20 mouse cellular contexts compared by ENCODE assay signal in genomic region chr3:132343625-132344024, GRCm38 (mm10).
A peak's percentile ranks its signal among the peaks of the same experiment; 100 is the strongest.
DNase-seq lines count a peak whose midpoint lies in the region; ATAC-seq and TF ChIP-seq lines count a peak whose summit lies in the region.
"Had no signal": no experiment of that assay in that cellular context is flagged by ENCODE, and none has a peak within 500 bp of the region (broad histone marks: within the 10 kb centered on the region; RNA-seq: fewer than 3 reads in every experiment).

No protein-coding gene starts in this region.

- no peaks in the 10 kb centered on the region for H3K27me3 ChIP-seq in heart, embryonic 13.5 days (replicated peaks)
- H3K27me3 ChIP-seq in embryonic facial prominence, embryonic 14.5 days (replicated peaks; ENCODE audit: control insufficient read depth, insufficient read depth, low read length) = no peaks in the 10 kb centered on the region
- H3K27me3 ChIP-seq in limb, embryonic 14.5 days (ENCODE audit: control insufficient read depth, insufficient read depth, low read length) = no peaks in the 10 kb centered on the region
- H3K27me3 ChIP-seq: CH12.LX; embryonic facial prominence, embryonic 12.5 days; forebrain, embryonic 15.5 days; hindbrain, embryonic 15.5 days had no signal

- H3K4me3 ChIP-seq in heart, embryonic 13.5 days = no peak overlapping the region
- no peak overlapping the region for H3K4me3 ChIP-seq in embryonic facial prominence, embryonic 14.5 days (ENCODE audit: low read depth, low read length)
- no peak overlapping the region for H3K4me3 ChIP-seq in limb, embryonic 14.5 days (replicated peaks; ENCODE audit: low read length)
- H3K4me3 ChIP-seq: embryonic facial prominence, embryonic 12.5 days; forebrain, embryonic 15.5 days; hindbrain, embryonic 10.5 days; hindbrain, embryonic 15.5 days had no signal

- no peaks in the 10 kb centered on the region for H3K9me3 ChIP-seq in heart, embryonic 13.5 days
- no peaks in the 10 kb centered on the region for H3K9me3 ChIP-seq in embryonic facial prominence, embryonic 14.5 days (ENCODE audit: control insufficient read depth, low read length)
- no peaks in the 10 kb centered on the region for H3K9me3 ChIP-seq in limb, embryonic 14.5 days (ENCODE audit: control insufficient read depth, low read length)
- H3K9me3 ChIP-seq: embryonic facial prominence, embryonic 12.5 days; forebrain, embryonic 15.5 days; hindbrain, embryonic 10.5 days; hindbrain, embryonic 15.5 days had no signal

- H3K4me2 ChIP-seq in heart, embryonic 13.5 days = no peak overlapping the region
- H3K4me2 ChIP-seq in embryonic facial prominence, embryonic 14.5 days (ENCODE audit: low read depth, low read length) = no peak overlapping the region
- no peak overlapping the region for H3K4me2 ChIP-seq in limb, embryonic 14.5 days (replicated peaks; ENCODE audit: low read depth, low read length, severe bottlenecking)
- H3K4me2 ChIP-seq: embryonic facial prominence, embryonic 12.5 days; forebrain, embryonic 15.5 days; heart, embryonic 11.5 days; hindbrain, embryonic 15.5 days had no signal

- no peak for ATAC-seq in heart, embryonic 13.5 days (ENCODE audit: extremely low read depth, insufficient number of reproducible peaks, low FRiP score, low TSS enrichment)
- no peak for ATAC-seq in embryonic facial prominence, embryonic 14.5 days (ENCODE audit: low read depth)
- ATAC-seq in limb, embryonic 14.5 days (ENCODE audit: low FRiP score, low read depth) = peak; percentile 70
- ATAC-seq: forebrain, embryonic 15.5 days had no signal

- H3K4me1 ChIP-seq in heart, embryonic 13.5 days = peaks cover 3% of the 10 kb centered on the region; the same call in 1 of the 2 replicates
- H3K4me1 ChIP-seq in embryonic facial prominence, embryonic 14.5 days (ENCODE audit: control insufficient read depth, insufficient read depth, low read length) = peaks cover 8% of the 10 kb centered on the region; the same call in 1 of the 2 replicates
- peaks cover 14% of the 10 kb centered on the region; the same call in 1 of the 2 replicates for H3K4me1 ChIP-seq in limb, embryonic 14.5 days (ENCODE audit: control insufficient read depth, insufficient read depth, low read length)
- H3K4me1 ChIP-seq: embryonic facial prominence, embryonic 12.5 days; forebrain, embryonic 15.5 days; hindbrain, embryonic 10.5 days; hindbrain, embryonic 15.5 days had no signal

- TF ChIP-seq POLR2A in limb, embryonic 14.5 days (IDR thresholded peaks at IDR 0.05; ENCODE audit: borderline replicate concordance, extremely low read depth, insufficient read depth, insufficient read length) = no peak

- 0 out of 2 replicates have a peak overlapping the region, but pooled peaks have one; percentile 17 for H3K27ac ChIP-seq in heart, embryonic 13.5 days (replicated peaks)
- peak overlapping the region; percentile 48; the same call in 1 of the 2 replicates for H3K27ac ChIP-seq in embryonic facial prominence, embryonic 14.5 days (replicated peaks; ENCODE audit: low read depth, low read length)
- peak overlapping the region; percentile 14; the same call in 1 of the 2 replicates for H3K27ac ChIP-seq in limb, embryonic 14.5 days (replicated peaks; ENCODE audit: low read depth, low read length)
- H3K27ac ChIP-seq: embryonic facial prominence, embryonic 12.5 days; forebrain, embryonic 15.5 days; hindbrain, embryonic 10.5 days; hindbrain, embryonic 15.5 days had no signal

- H3K36me3 ChIP-seq in heart, embryonic 13.5 days = no peaks in the 10 kb centered on the region
- H3K36me3 ChIP-seq in embryonic facial prominence, embryonic 14.5 days (ENCODE audit: control insufficient read depth, insufficient read depth, low read length) = no peaks in the 10 kb centered on the region
- no peaks in the 10 kb centered on the region for H3K36me3 ChIP-seq in limb, embryonic 14.5 days (ENCODE audit: control insufficient read depth, insufficient read depth, low read length)
- H3K36me3 ChIP-seq: embryonic facial prominence, embryonic 12.5 days; forebrain, embryonic 15.5 days; hindbrain, embryonic 10.5 days; hindbrain, embryonic 15.5 days had no signal

- 34% methylated on average over 3 of the region's 3 CpGs for WGBS in heart, embryonic 13.5 days
- 27% methylated on average over 3 of the region's 3 CpGs for WGBS in embryonic facial prominence, embryonic 14.5 days
- WGBS in limb, embryonic 14.5 days = 19% methylated on average over 3 of the region's 3 CpGs

- no peak for DNase-seq in heart, adult 8-10 months (ENCODE audit: low spot score)
- peak; percentile 11 for DNase-seq in NIH3T3 (ENCODE audit: low read depth)
- peak; percentile 41 for DNase-seq in embryonic facial prominence, embryonic 14.5 days (ENCODE audit: low spot score)
- no peak for DNase-seq in limb, embryonic 14.5 days (ENCODE audit: low spot score)
- DNase-seq in thymus, postnatal 25 days = no peak
- no peak for DNase-seq in left cerebral cortex, postnatal 10 days (ENCODE audit: extremely low spot score in 1 of 2, low spot score in 2 of 2)
- DNase-seq: adrenal gland, adult 2 months; adrenal gland, postnatal 25 days; cerebellum, adult 18-20 months; cerebellum, postnatal 14 days; gastrocnemius, postnatal 10 days; heart, adult 18-20 months; kidney, adult 18-20 months had no signal

- H3K9ac ChIP-seq in heart, embryonic 13.5 days = no peak overlapping the region
- H3K9ac ChIP-seq in embryonic facial prominence, embryonic 14.5 days (ENCODE audit: low read depth, low read length) = no peak overlapping the region
- no peak overlapping the region for H3K9ac ChIP-seq in limb, embryonic 14.5 days (ENCODE audit: low read depth, low read length, severe bottlenecking)
- H3K9ac ChIP-seq: embryonic facial prominence, embryonic 12.5 days; forebrain, embryonic 15.5 days; hindbrain, embryonic 15.5 days had no signal

- intact Hi-C loops in left cerebral cortex, postnatal 10 days (cut with DNase I) = no loop called here

Comparison
In these comparisons a context has a peak if more than half of its experiments do, and no peak if none do; other contexts are left out.
1. DNase-seq: peak in NIH3T3 (single experiment) and embryonic facial prominence, embryonic 14.5 days (single experiment); none in heart, adult 8-10 months (single experiment), limb, embryonic 14.5 days (single experiment), thymus, postnatal 25 days (single experiment) and left cerebral cortex, postnatal 10 days (0 of 2).
2. Peak in every context shown above with its lines, with median percentiles within 50 percentile points of each other: H3K27ac ChIP-seq.